Mouse (Mus musculus) layer of hippocampus, adult 2 months (tissue): Measurements from ENCODE around the gene Sec24d. TPM values are rescaled to one million over a fixed set of nuclear protein-coding genes. Genes with fewer than 3 reads are reported as not detected.
"Not testable (repeated sequence)": the region's sequence is repeated elsewhere in the genome, so short reads cannot be mapped to it uniquely, and the experiment has no call there.

Experiments used
- DNase-seq, 2 experiments: peaks; one replicate each; pipeline ENCODE4 v3.0.0; 2022; ENCODE audit warnings: low spot score in 2 of 2
- H3K27ac ChIP-seq: fragments of 200-600 bp; 2 replicates; pipeline ENCODE4 v1.8.1; 2022
- H3K4me3 ChIP-seq: fragments of 200-600 bp; 2 replicates; pipeline ENCODE4 v1.8.1; 2022; ENCODE audit warnings: mild to moderate bottlenecking
- CTCF ChIP-seq: fragments of 200-600 bp; conservative IDR thresholded peaks from 2 replicates; pipeline ENCODE4 v1.8.1; 2022; ENCODE audit warnings: antibody characterized with exemption, mild to moderate bottlenecking, moderate library complexity
- total RNA-seq, 2 experiments: library from RNA; stranded (reverse); gene quantifications; 2 replicates each; pipeline ENCODE4 v1.2.3; 2021

The Sec24d gene
- total RNA-seq, 2 experiments from 2014 or later = 23.8 to 36.0 TPM

DNA sequence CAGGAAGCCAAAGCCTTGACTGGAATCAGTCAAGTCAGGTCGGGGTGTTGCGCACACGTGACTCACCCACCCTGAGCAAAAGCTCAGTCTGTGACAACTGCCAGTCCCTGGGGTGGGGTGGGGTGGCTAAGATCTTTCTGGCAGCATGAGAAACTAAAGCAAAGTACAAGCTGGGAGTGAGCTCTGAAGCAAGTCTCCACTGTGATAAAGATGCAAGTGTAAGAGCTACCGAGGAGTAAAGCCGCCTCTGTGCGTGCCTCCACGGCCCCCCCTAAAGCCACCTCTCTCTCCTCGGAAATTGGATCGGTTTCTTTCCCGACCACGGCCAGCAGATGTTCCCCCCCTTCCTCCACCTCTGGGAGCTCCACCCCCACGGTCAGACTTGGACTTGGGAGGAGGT lies 101.9 kb downstream of the Sec24d start:
- no peak overlapping the region for H3K27ac ChIP-seq
- no peak for TF ChIP-seq CTCF
- no peak for DNase-seq
- no peak overlapping the region for H3K4me3 ChIP-seq

DNA sequence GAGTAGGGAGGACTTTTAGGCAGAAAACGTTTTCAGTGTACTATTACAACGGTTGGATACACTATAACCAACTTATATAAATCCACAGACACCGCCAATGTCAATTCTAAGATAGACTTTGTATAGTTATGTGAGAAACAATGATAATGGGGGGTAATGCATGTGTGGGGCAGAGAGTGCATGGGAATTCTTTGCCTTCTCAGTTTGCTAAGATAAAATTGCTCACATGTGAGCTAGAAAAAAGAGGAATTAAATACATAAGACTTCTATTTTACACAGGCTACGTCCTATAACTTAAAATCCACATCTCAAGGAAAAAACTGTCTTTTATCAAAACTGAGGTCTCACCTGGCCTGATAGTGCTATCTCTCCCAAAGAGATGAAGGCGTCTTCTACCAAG lies 103.7 kb downstream of the Sec24d start:
- no peak overlapping the region for H3K4me3 ChIP-seq
- DNase-seq = no peak
- no peak overlapping the region for H3K27ac ChIP-seq
- TF ChIP-seq CTCF = no peak

DNA sequence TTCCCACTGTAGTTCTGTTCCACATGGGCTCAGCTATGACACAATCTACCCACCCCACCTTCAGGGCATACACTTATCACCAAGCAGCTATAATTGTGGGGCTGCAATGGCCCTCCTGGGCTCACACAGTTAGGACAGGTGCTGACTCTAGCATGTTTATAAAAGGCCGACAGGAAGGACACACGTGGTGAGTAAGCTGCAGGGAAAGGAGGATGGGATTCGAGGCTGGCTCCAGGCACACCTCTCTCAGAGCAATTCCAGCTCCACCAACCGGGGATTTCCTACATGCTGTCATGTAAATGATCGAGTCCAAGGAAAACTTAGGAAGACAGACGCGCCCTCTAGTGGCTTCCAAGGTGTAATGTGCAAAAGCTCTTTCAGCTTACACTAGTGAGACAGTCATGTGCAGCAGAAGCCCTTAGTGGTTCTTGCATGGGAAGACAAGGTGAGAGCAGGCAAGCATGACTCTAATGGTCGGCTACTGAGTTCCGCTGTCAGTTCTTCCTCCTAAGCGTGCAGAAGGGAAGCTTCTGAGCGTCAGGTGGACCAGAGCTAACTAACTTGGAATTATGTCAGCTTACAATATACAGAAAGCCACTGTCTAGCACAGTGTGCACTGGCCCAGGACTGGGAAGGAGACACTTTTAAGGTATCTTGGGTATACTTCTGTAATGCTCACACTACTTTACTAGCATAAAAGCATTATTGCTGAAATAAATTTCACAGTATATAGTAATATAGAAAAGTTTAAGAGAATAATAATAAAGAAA lies 104.7 kb downstream of the Sec24d start:
- peak; percentile 90 for TF ChIP-seq CTCF
- Histone ChIP-seq H3K27ac (no peak overlapping the region), H3K4me3 (no peak overlapping the region)
- peak; percentile 70 to 77 for DNase-seq

DNA sequence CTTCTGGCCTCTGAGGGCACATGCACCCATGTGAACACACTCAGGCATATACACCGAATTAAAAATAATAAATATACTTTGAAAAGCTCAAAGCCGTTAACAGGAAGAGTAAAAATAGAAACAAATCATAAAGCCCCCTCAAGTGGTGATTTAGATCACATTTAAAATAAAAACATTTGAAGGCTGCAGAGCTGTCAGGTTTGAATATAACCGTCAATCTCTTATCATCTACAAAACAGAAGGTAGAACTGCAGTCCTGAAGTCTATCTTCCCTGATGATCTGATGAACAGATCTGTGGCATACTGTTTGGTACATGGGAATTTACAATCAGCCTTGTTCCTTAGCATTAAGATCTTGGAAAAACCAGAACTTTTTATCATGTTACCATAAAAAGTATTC lies 109.3 kb downstream of the Sec24d start:
- TF ChIP-seq CTCF = no peak
- Histone ChIP-seq H3K27ac (no peak overlapping the region), H3K4me3 (no peak overlapping the region)
- DNase-seq = no peak

DNA sequence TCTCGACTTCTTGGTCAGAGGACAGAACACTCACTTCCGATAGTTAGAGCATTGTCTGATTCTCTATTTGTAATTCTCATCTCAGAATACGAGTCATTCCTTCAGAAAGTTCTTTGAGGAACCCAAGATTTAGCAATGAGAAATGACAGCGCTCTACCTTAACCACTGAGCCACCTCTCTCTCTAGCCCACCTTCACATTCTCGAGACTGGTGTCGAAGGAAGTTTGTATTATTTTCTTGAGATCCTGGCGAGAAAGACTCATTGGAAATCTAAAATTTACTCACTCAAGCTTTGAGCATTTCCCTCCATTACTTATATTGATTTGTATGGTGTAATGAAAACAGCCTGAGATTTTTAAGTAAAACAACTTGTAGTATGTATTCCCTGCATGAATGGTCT lies 117.2 kb downstream of the Sec24d start:
- no peak overlapping the region for H3K4me3 ChIP-seq
- DNase-seq = no peak
- H3K27ac ChIP-seq = no peak overlapping the region
- no peak for TF ChIP-seq CTCF

DNA sequence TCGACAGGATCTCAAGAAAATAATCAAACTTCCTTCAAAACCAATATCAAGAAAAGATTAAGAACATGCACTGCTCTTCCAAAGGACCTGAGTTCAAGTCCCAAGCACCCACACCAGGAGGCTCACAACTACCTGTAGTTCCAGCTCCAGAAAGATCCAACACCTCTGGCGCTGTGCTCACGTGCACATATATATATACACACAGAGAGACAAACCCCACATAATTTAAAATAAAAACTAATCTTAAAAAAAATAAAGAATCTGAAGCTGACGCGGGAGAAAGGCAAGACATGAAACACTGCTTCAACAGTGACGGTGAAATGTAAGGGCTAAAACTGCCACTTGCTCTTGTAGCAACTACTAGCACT lies 117.8 kb downstream of the Sec24d start:
- DNase-seq = no peak
- H3K27ac ChIP-seq = peak overlapping the region; percentile 96

DNA sequence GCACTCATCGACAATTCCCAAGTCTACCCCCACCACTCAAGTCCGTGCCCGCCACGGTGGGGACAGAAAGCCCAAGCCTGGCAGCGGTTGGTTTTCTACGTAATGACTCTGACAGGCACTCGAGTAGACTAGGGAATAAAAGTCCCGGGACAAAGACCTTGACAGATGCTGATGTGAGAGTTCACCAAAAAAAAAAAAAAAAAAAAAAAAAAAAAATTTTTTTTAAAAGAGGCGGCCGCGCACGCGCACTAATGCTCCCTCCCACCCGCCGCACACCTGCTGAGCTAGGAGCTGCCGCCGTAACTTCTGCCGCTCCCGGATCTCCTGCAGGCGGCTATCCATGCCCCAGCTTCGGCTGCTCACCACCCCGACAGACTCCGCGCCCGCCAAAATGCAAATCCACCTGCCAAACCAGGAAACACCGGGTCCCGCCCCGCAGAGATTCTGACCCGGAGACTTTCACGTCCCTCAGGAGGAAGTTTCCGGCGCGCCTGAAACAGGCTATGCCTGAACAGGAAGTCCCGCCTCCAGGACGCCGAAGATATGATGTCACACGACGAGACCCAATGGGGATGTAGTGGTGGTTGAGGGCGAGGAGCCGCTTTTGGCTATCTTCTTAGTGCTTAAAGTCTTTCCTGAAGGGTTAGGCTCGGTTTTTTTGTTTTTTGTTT lies 118.4 kb downstream of the Sec24d start, which contains the start of gene Mettl14:
Gene Mettl14, minus strand, starts transcription at position 623 of the 671 bp plus-strand sequence.
- peak; percentile 97 to 98 for DNase-seq
- Histone ChIP-seq H3K4me3 (peak within 1 kb of the TSS; percentile 92), H3K27ac (peak within 1 kb of the TSS; percentile 96)
- TF ChIP-seq CTCF = no peak

More for the DNA sequence above, 117.8 kb downstream of the Sec24d start:
- H3K4me3 ChIP-seq = peak overlapping the region; percentile 92
- no peak for TF ChIP-seq CTCF

DNA sequence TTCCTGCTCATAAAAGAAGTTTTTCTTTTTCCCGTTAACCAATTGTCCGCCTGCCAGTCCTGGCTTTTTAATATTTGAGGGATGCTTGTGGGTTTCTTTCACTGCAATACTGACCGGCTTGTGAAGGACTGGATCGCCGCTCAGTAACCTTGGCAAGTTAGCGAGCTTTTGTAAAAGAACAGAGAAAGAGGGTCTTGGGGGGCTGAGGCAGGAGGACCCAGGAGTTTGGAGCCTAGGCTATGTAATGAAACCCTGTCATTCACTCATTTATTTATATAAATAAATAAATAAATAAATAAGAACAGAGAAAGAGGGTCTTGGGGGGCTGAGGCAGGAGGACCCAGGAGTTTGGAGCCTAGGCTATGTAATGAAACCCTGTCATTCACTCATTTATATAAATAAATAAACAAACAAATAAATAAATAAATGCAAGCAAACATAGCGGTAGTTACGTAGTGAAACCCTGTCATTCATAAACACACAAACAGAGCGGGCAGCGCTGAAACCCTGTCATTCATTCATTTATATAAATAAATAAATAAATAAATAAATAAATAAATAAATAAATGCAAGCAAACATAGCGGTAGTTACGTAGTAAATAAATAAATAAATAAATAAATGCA lies 119.0 kb downstream of the Sec24d start:
- H3K27ac ChIP-seq = peak overlapping the region; percentile 96
- DNase-seq = not testable (repeated sequence)
- H3K4me3 ChIP-seq = peak overlapping the region; percentile 92

DNA sequence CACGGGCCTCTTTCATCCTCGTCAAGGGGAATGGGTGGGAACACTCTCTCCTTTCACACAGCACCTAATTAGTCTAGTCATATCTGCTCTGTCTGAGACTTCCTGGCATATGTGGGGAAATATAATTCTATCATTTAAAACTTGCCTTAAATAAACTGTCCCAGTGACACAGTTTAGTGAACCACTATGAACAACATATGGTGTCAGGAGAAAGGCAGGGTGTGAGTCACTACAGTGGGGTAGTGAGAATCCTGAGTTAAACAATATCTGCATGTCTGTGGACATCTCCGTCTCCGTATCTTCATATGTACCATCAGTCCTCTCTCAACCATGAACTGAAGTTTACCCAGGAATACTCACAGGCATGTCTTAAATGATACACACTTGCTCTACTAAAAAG lies 123.9 kb downstream of the Sec24d start:
- no peak for DNase-seq
- Histone ChIP-seq H3K27ac (no peak overlapping the region), H3K4me3 (no peak overlapping the region)
- no peak for TF ChIP-seq CTCF

DNA sequence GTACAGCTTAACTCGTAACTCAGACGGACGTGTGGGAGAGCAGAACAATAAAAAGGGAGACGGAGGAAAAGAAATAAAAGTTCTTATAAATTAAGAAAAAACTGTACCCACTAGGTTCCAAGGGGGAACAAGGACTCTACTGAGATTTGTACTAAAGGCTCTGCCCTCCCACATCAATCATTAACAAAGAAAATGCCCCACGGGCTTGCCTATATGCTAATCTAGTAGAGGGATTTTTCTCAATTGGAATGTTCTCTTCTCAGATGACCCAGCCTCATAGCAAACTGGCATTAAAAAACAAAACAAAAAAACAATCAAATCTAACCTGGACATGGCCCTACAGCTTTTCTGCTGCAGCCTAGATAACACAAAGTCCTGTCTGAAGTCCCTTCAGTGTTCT lies 128.4 kb downstream of the Sec24d start:
- Histone ChIP-seq H3K4me3 (no peak overlapping the region), H3K27ac (no peak overlapping the region)
- no peak for DNase-seq
- TF ChIP-seq CTCF = no peak

DNA sequence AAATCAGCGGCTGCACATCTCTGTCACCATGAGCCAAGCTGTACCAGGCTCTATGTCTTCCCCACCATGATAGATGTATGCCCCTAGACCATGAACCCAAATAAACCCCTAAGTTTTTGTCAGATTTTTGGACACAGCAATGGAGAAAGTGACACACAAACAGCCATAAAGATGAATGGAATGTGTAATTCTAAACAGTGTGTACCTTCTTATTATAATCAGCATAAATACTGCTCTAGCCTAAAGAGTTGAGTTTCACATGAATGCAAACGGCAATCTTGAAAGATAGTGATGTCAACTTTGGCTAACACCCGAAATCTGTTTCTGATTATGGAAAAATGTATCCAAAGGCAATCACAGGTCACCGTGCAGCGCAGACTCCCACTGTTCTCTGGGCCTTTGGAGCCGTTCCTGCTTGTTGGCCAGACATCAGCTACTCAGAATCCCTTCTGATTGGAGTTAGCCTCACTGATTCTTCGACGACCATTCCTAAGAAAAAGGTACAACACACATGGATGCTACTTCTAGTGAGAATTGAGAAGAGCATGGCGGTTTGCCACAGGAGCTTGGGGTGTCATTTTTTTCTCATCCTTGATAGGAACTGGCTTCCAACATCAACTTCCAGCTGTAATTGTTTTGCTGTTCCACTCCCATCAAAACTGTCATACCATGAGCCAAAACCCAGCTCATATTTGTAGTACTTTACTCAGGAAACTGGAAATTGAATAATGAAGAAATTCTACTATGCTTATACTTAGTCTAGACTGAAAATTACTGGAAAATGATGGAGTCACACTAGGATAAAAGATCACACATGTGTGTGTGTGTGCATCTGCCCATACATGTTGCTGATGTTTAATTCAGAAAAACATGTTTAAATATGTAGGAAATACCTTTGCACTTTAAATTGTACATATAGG lies 130.6 kb downstream of the Sec24d start:
- Histone ChIP-seq H3K27ac (no peak overlapping the region), H3K4me3 (no peak overlapping the region)
- no peak for DNase-seq
- TF ChIP-seq CTCF = no peak

DNA sequence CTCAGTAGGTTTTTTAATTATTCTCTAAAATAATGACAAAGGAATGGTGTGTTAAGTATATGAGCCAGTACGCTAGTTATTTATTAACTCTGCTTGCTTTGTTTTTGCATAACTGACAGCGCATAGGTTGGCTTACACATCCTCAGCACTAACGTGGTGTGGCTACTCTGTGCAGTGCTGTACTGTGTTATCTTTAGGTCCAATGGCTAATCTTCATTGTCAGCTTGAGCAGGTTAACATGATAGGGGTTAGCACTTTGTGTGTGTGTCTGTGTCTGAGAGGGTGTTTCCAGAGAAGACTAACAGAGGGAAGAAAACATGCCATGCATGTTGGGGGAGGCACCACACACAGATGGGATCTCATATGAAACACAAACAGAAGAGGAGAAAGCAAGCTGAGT lies 137.7 kb downstream of the Sec24d start:
- DNase-seq = no peak
- no peak overlapping the region for H3K4me3 ChIP-seq
- no peak overlapping the region for H3K27ac ChIP-seq
- no peak for TF ChIP-seq CTCF
